Mouse (Mus musculus): ENCODE results near the gene Olfr1205.

DNA sequence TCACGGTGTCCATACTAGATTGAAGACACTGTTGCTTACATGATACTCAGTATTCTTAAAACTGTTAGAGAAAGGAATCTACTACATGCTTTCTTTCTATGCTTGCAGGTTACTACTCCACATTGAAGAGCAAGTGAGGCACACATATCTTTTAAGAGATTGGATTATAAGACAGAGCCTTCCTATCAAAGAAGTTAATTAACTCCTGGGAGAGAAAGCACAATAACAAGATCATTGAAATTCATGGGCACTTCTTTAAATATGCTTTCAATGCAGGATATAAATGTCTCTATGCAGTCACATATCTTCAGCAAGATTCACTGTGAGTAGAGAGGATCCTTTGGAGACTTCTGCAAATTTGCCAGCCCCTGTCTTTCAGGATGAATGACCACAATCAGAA is 19.5 kb downstream of the Olfr1205 start, which contains the start of gene Olfr1204:
- TF ChIP-seq GATA1 (IDR thresholded peaks at IDR 0.05; ENCODE audit: borderline replicate concordance, low read length) (no peak), FLI1 (IDR thresholded peaks at IDR 0.05; ENCODE audit: low read length) (no peak)

Data from megakaryocyte, embryonic 14.5 days (primary cell).